Comparison of ENCODE assay signal across 8 mouse cellular contexts in genomic region chr16:57754526-57755125, GRCm38 (mm10). TPM values are rescaled to one million over a fixed set of nuclear protein-coding genes. Genes with fewer than 3 reads are reported as not detected.
DNase-seq lines count a peak whose midpoint lies in the region; ATAC-seq lines count a peak whose summit lies in the region.

Gene Col8a1, minus strand, starts transcription at chr16:57754737.

- H3K9me3 ChIP-seq in megakaryocyte, embryonic 14.5 days: no peaks in the 10 kb centered on the region
- no peaks in the 10 kb centered on the region for H3K9me3 ChIP-seq in embryonic facial prominence, embryonic 14.5 days (ENCODE audit: control insufficient read depth, low read length)
- H3K9me3 ChIP-seq in limb, embryonic 13.5 days: no peaks in the 10 kb centered on the region

- intact Hi-C loops in heart, postnatal 25 days (cut with DNase I): loop anchor here (5.0 kb wide), 2 partner anchors 42 to 82 kb away; no protein-coding TSS in a partner anchor

- H3K27ac ChIP-seq in embryonic facial prominence, embryonic 14.5 days (replicated peaks; ENCODE audit: low read depth, low read length): peak within 1 kb of the TSS; percentile 59; the same call in 1 of the 2 replicates
- no peak within 1 kb of the TSS for H3K27ac ChIP-seq in limb, embryonic 13.5 days

- peak within 1 kb of the TSS; percentile 6 for H3K4me3 ChIP-seq in megakaryocyte, embryonic 14.5 days (replicated peaks)
- peak within 1 kb of the TSS; percentile 41 for H3K4me3 ChIP-seq in embryonic facial prominence, embryonic 14.5 days (ENCODE audit: low read depth, low read length)
- peak within 1 kb of the TSS; percentile 48 for H3K4me3 ChIP-seq in limb, embryonic 13.5 days

- H3K36me3 ChIP-seq in megakaryocyte, embryonic 14.5 days (replicated peaks; ENCODE audit: low read length): no peaks in the 10 kb centered on the region
- no peaks in the 10 kb centered on the region for H3K36me3 ChIP-seq in embryonic facial prominence, embryonic 14.5 days (ENCODE audit: control insufficient read depth, insufficient read depth, low read length)
- no peaks in the 10 kb centered on the region for H3K36me3 ChIP-seq in limb, embryonic 13.5 days

- H3K4me1 ChIP-seq in megakaryocyte, embryonic 14.5 days: peaks cover 3% of the 10 kb centered on the region; the same call in 1 of the 2 replicates
- H3K4me1 ChIP-seq in embryonic facial prominence, embryonic 14.5 days (ENCODE audit: control insufficient read depth, insufficient read depth, low read length): peaks cover 19% of the 10 kb centered on the region
- H3K4me1 ChIP-seq in limb, embryonic 13.5 days: peaks cover 23% of the 10 kb centered on the region

- peaks cover 19% of the 10 kb centered on the region for H3K27me3 ChIP-seq in megakaryocyte, embryonic 14.5 days (replicated peaks)
- no peaks in the 10 kb centered on the region for H3K27me3 ChIP-seq in embryonic facial prominence, embryonic 14.5 days (replicated peaks; ENCODE audit: control insufficient read depth, insufficient read depth, low read length)
- peaks cover 13% of the 10 kb centered on the region for H3K27me3 ChIP-seq in limb, embryonic 13.5 days

- WGBS in embryonic facial prominence, embryonic 14.5 days: 4% methylated on average over 19 of the region's 19 CpGs
- WGBS in limb, embryonic 13.5 days: under 1% methylated on average over 19 of the region's 19 CpGs

- no peak for DNase-seq in embryonic facial prominence, embryonic 14.5 days (ENCODE audit: low spot score)
- peak; percentile 13 for DNase-seq in heart, postnatal 25 days (ENCODE audit: low spot score)
- DNase-seq in retina, embryonic 14.5 days (ENCODE audit: low spot score): peak; percentile 35
- no peak for DNase-seq in B cell, adult 2 months

- peak within 1 kb of the TSS; percentile 55 for H3K9ac ChIP-seq in embryonic facial prominence, embryonic 14.5 days (ENCODE audit: low read depth, low read length)
- peak within 1 kb of the TSS; percentile 58 for H3K9ac ChIP-seq in limb, embryonic 13.5 days

- no peak for ATAC-seq in megakaryocyte, adult 5-6 weeks (ENCODE audit: poor library complexity, severe bottlenecking)
- peak; percentile 50; the same call in 1 of the 2 replicates for ATAC-seq in embryonic facial prominence, embryonic 14.5 days (ENCODE audit: low read depth)
- ATAC-seq in limb, embryonic 13.5 days (ENCODE audit: low FRiP score, low read depth): 0 out of 2 replicates have a peak, but pooled peaks have one; percentile 10
- no peak for ATAC-seq in megakaryocyte progenitor cell, adult 5-6 weeks (replicated peaks; ENCODE audit: poor library complexity)

- H3K4me2 ChIP-seq in embryonic facial prominence, embryonic 14.5 days (ENCODE audit: low read depth, low read length): peak within 1 kb of the TSS; percentile 85
- H3K4me2 ChIP-seq in limb, embryonic 13.5 days (replicated peaks): peak within 1 kb of the TSS; percentile 86

RNA-seq across cellular contexts. Expression of gene Col8a1, which starts in this region (rescaled TPM):
- polyA plus RNA-seq in megakaryocyte, embryonic 14.5 days (2012; ENCODE audit: insufficient read depth, low replicate concordance): not detected in 2 replicates
- total RNA-seq in megakaryocyte, adult 5-6 weeks (2015): not detected in 2 replicates
- total RNA-seq in megakaryocyte, adult 5-6 weeks (2017): not detected in 2 replicates
- polyA plus RNA-seq in embryonic facial prominence, embryonic 14.5 days (2014; fragmentation: Nextera tagmentation; extraction: Ambion mirVana): 42.7 and 45.0 TPM in 2 replicates
- 10 to 100 TPM in 1 of 2 experiments, 1 to 10 TPM in 1; 7.5 to 10.4 TPM for total RNA-seq in heart, postnatal 25 days (2021)
- polyA plus RNA-seq in limb, embryonic 13.5 days (2015; fragmentation: Nextera tagmentation; extraction: Ambion mirVana): 18.0 and 24.2 TPM in 2 replicates
- not detected in 2 replicates for total RNA-seq in megakaryocyte progenitor cell, adult 5-6 weeks (2015)
- not detected in 2 replicates for total RNA-seq in megakaryocyte progenitor cell, adult 5-6 weeks (2017)

Comparison
In these comparisons a context has a peak if more than half of its experiments do, and no peak if none do; other contexts are left out.
1. RNA of gene Col8a1 (total RNA-seq): 7.5 to 10.4 TPM in heart, postnatal 25 days; not detected in megakaryocyte, adult 5-6 weeks and not detected in megakaryocyte progenitor cell, adult 5-6 weeks; every median in the first group is over 4 times any median in the second.
2. RNA of gene Col8a1 (polyA plus RNA-seq): 42.7 to 45.0 TPM in embryonic facial prominence, embryonic 14.5 days and 18.0 to 24.2 TPM in limb, embryonic 13.5 days; not detected in megakaryocyte, embryonic 14.5 days; every median in the first group is over 10 times any median in the second.
3. ATAC-seq: peak in embryonic facial prominence, embryonic 14.5 days (single experiment) and limb, embryonic 13.5 days (single experiment); none in megakaryocyte, adult 5-6 weeks (single experiment) and megakaryocyte progenitor cell, adult 5-6 weeks (single experiment).
4. DNase-seq: peak in heart, postnatal 25 days (single experiment) and retina, embryonic 14.5 days (single experiment); none in embryonic facial prominence, embryonic 14.5 days (single experiment) and B cell, adult 2 months (0 of 2).
5. Peak in every context shown above with its lines, with median percentiles within 50 percentile points of each other: H3K4me3 ChIP-seq.